In the genomic region with DNA sequence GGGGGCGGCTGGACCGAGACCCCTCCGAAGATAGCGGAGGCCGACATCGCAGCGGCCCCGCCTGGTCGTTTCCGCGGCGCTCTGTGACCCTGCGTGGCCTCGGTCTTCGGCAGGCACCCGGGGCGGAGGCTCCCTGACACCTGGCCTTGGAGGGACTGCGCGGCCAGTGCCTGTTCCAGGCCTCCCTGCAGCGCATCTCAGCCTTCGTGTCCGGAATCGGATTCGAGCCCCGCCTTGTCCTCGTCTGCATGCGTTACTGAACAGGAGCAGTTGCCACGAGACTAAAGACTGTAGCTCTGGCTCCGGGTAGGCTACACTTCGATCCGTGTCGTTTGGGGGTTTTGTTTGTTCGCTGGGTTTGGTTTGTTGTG, we compare ENCODE assay signal across 8 mouse cellular contexts. TPM values are rescaled to one million over a fixed set of nuclear protein-coding genes. Genes with fewer than 3 reads are reported as not detected.
DNase-seq lines count a peak whose midpoint lies in the region; ATAC-seq and TF ChIP-seq lines count a peak whose summit lies in the region.

No protein-coding gene starts in this region.

- peak overlapping the region; percentile 77 for H3K4me3 ChIP-seq in left cerebral cortex, adult 2 months
- peak overlapping the region; percentile 92 for H3K4me3 ChIP-seq in cortical plate, adult 2 months (ENCODE audit: insufficient read depth, low read length)
- peak overlapping the region; percentile 96 for H3K4me3 ChIP-seq in hindbrain, embryonic 16.5 days (ENCODE audit: low read length)
- H3K4me3 ChIP-seq in midbrain, embryonic 11.5 days (ENCODE audit: low read depth, low read length): peak overlapping the region; percentile 84

- ATAC-seq in hindbrain, embryonic 16.5 days: peak; percentile 69
- peak; percentile 84 for ATAC-seq in midbrain, embryonic 11.5 days (ENCODE audit: low FRiP score)

- TF ChIP-seq CTCF in left cerebral cortex, adult 2 months (IDR thresholded peaks at IDR 0.05): no peak
- TF ChIP-seq CTCF in cortical plate, adult 2 months (IDR thresholded peaks at IDR 0.05; ENCODE audit: extremely low read depth, insufficient read depth, low read length): no peak

- peak overlapping the region; percentile 95 for H3K27ac ChIP-seq in left cerebral cortex, adult 2 months
- H3K27ac ChIP-seq in cortical plate, adult 2 months (ENCODE audit: insufficient read depth, low read length): peak overlapping the region; percentile 32; the same call in 1 of the 2 replicates
- peak overlapping the region; percentile 72; the same call in 1 of the 2 replicates for H3K27ac ChIP-seq in hindbrain, embryonic 16.5 days (ENCODE audit: low read depth, low read length)
- H3K27ac ChIP-seq in midbrain, embryonic 11.5 days (ENCODE audit: low read depth, low read length): peak overlapping the region; percentile 53; the same call in 1 of the 2 replicates

- H3K9ac ChIP-seq in hindbrain, embryonic 16.5 days (ENCODE audit: low read depth, low read length): peak overlapping the region; percentile 94
- H3K9ac ChIP-seq in midbrain, embryonic 11.5 days (ENCODE audit: low read length): peak overlapping the region; percentile 89

- peaks cover 2% of the 10 kb centered on the region; the same call in 1 of the 2 replicates for H3K4me1 ChIP-seq in cortical plate, adult 2 months (ENCODE audit: control insufficient read depth, insufficient read depth, low read length)
- H3K4me1 ChIP-seq in hindbrain, embryonic 16.5 days (ENCODE audit: control insufficient read depth, insufficient read depth, low read depth, low read length): peaks cover 26% of the 10 kb centered on the region
- peaks cover 11% of the 10 kb centered on the region for H3K4me1 ChIP-seq in midbrain, embryonic 11.5 days (ENCODE audit: control insufficient read depth, insufficient read depth, low read length)

- no peak for DNase-seq in left cerebral cortex, adult 2 months (ENCODE audit: extremely low spot score in 1 of 2, low spot score in 2 of 2)
- DNase-seq in left cerebral cortex, adult 9 months (ENCODE audit: low spot score in 2 of 2): no peak
- no peak for DNase-seq in midbrain, embryonic 11.5 days (ENCODE audit: low spot score, missing footprints)
- DNase-seq in spleen, postnatal 36 days (ENCODE audit: low spot score in 2 of 2): no peak
- no peak for DNase-seq in adrenal gland, postnatal 4 days (ENCODE audit: low spot score in 2 of 2)
- no peak for DNase-seq in frontal cortex, adult 2 months (ENCODE audit: extremely low spot score in 1 of 2, low spot score in 1 of 2)

- H3K4me2 ChIP-seq in hindbrain, embryonic 16.5 days (ENCODE audit: low read length): peak overlapping the region; percentile 79
- H3K4me2 ChIP-seq in midbrain, embryonic 11.5 days: peak overlapping the region; percentile 97

- TF ChIP-seq POLR2A in cortical plate, adult 2 months (IDR thresholded peaks at IDR 0.05; ENCODE audit: extremely low read depth, insufficient read depth, low read length): no peak

- H3K9me3 ChIP-seq in hindbrain, embryonic 16.5 days (ENCODE audit: control insufficient read depth, low read length): no peaks in the 10 kb centered on the region
- no peaks in the 10 kb centered on the region for H3K9me3 ChIP-seq in midbrain, embryonic 11.5 days (ENCODE audit: control insufficient read depth, low read length)

- no peaks in the 10 kb centered on the region for H3K27me3 ChIP-seq in hindbrain, embryonic 16.5 days (replicated peaks; ENCODE audit: control insufficient read depth, insufficient read depth, low read length)
- H3K27me3 ChIP-seq in midbrain, embryonic 11.5 days (ENCODE audit: control insufficient read depth, insufficient read depth, low read length): no peaks in the 10 kb centered on the region

- H3K36me3 ChIP-seq in hindbrain, embryonic 16.5 days (ENCODE audit: control insufficient read depth, insufficient read depth, low read length): peaks cover 19% of the 10 kb centered on the region
- H3K36me3 ChIP-seq in midbrain, embryonic 11.5 days (ENCODE audit: control insufficient read depth, insufficient read depth, low read length): no peaks in the 10 kb centered on the region; the same call in 1 of the 2 replicates

- under 1% methylated on average over 23 of the region's 33 CpGs for WGBS in hindbrain, embryonic 16.5 days
- WGBS in midbrain, embryonic 11.5 days: under 1% methylated on average over 26 of the region's 33 CpGs

- intact Hi-C loops in left cerebral cortex, adult 2 months (cut with DNase I): loop anchor here (1.0 kb wide), 1 partner anchor 36 kb away; the partner anchor contains the start of gene Lrrc47

RNA-seq across cellular contexts. Expression of gene Cep104, which starts 0.3 kb away (rescaled TPM):
- 10 to 100 TPM; 33.6 to 34.4 TPM for total RNA-seq in left cerebral cortex, adult 2 months (2021)
- 19.8 and 21.9 TPM in 2 replicates for polyA plus RNA-seq in cortical plate, adult 2 months (2012; rRNA removed)
- 16.5 and 17.1 TPM in 2 replicates for polyA plus RNA-seq in hindbrain, embryonic 16.5 days (2015; fragmentation: Nextera tagmentation; extraction: Ambion mirVana)
- polyA plus RNA-seq in midbrain, embryonic 11.5 days (2014; fragmentation: Nextera tagmentation; extraction: Ambion mirVana): 18.7 and 19.0 TPM in 2 replicates
- total RNA-seq in adrenal gland, postnatal 4 days (2021): 10 to 100 TPM; 22.1 to 23.1 TPM
- polyA plus RNA-seq in frontal cortex, adult 2 months (2012; rRNA removed): 21.0 and 21.2 TPM in 2 replicates

RNA-seq across cellular contexts. Expression of gene Dffb, which starts 0.4 kb away (rescaled TPM):
- 10 to 100 TPM; 15.1 to 17.9 TPM for total RNA-seq in left cerebral cortex, adult 2 months (2021)
- 21.9 and 22.6 TPM in 2 replicates for polyA plus RNA-seq in cortical plate, adult 2 months (2012; rRNA removed)
- polyA plus RNA-seq in hindbrain, embryonic 16.5 days (2015; fragmentation: Nextera tagmentation; extraction: Ambion mirVana): 8.5 and 9.6 TPM in 2 replicates
- 10.5 and 12.0 TPM in 2 replicates for polyA plus RNA-seq in midbrain, embryonic 11.5 days (2014; fragmentation: Nextera tagmentation; extraction: Ambion mirVana)
- total RNA-seq in adrenal gland, postnatal 4 days (2021): 10 to 100 TPM; 13.8 TPM
- polyA plus RNA-seq in frontal cortex, adult 2 months (2012; rRNA removed): 22.9 and 25.2 TPM in 2 replicates

RNA-seq across cellular contexts. Expression of gene A430005L14Rik, which starts 18.2 kb away (rescaled TPM):
- 10 to 100 TPM; 24.5 to 24.9 TPM for total RNA-seq in left cerebral cortex, adult 2 months (2021)
- 36.5 and 37.5 TPM in 2 replicates for polyA plus RNA-seq in cortical plate, adult 2 months (2012; rRNA removed)
- 53.5 and 55.5 TPM in 2 replicates for polyA plus RNA-seq in hindbrain, embryonic 16.5 days (2015; fragmentation: Nextera tagmentation; extraction: Ambion mirVana)
- polyA plus RNA-seq in midbrain, embryonic 11.5 days (2014; fragmentation: Nextera tagmentation; extraction: Ambion mirVana): 124 and 128 TPM in 2 replicates
- 10 to 100 TPM; 25.1 to 26.9 TPM for total RNA-seq in adrenal gland, postnatal 4 days (2021)
- 32.7 and 34.5 TPM in 2 replicates for polyA plus RNA-seq in frontal cortex, adult 2 months (2012; rRNA removed)

RNA-seq across cellular contexts. Expression of gene Lrrc47, which starts 36.3 kb away (rescaled TPM):
- 10 to 100 TPM; 56.9 to 79.2 TPM for total RNA-seq in left cerebral cortex, adult 2 months (2021)
- 49.4 and 50.3 TPM in 2 replicates for polyA plus RNA-seq in cortical plate, adult 2 months (2012; rRNA removed)
- 12.8 and 15.8 TPM in 2 replicates for polyA plus RNA-seq in hindbrain, embryonic 16.5 days (2015; fragmentation: Nextera tagmentation; extraction: Ambion mirVana)
- polyA plus RNA-seq in midbrain, embryonic 11.5 days (2014; fragmentation: Nextera tagmentation; extraction: Ambion mirVana): 10.9 and 13.7 TPM in 2 replicates
- total RNA-seq in adrenal gland, postnatal 4 days (2021): 10 to 100 TPM; 64.2 to 65.6 TPM
- 49.0 and 51.1 TPM in 2 replicates for polyA plus RNA-seq in frontal cortex, adult 2 months (2012; rRNA removed)

RNA-seq across cellular contexts. Expression of gene Smim1, which starts 50.8 kb away (rescaled TPM):
- total RNA-seq in left cerebral cortex, adult 2 months (2021): 10 to 100 TPM in 1 of 2 experiments, 1 to 10 TPM in 1; 7.6 to 11.7 TPM
- 21.3 and 23.5 TPM in 2 replicates for polyA plus RNA-seq in cortical plate, adult 2 months (2012; rRNA removed)
- 13.9 and 14.9 TPM in 2 replicates for polyA plus RNA-seq in hindbrain, embryonic 16.5 days (2015; fragmentation: Nextera tagmentation; extraction: Ambion mirVana)
- polyA plus RNA-seq in midbrain, embryonic 11.5 days (2014; fragmentation: Nextera tagmentation; extraction: Ambion mirVana): 9.5 and 10.9 TPM in 2 replicates
- 10 to 100 TPM; 62.0 to 63.3 TPM for total RNA-seq in adrenal gland, postnatal 4 days (2021)
- polyA plus RNA-seq in frontal cortex, adult 2 months (2012; rRNA removed): 19.4 and 20.0 TPM in 2 replicates

Comparison
In these comparisons a context has a peak if more than half of its experiments do, and no peak if none do; other contexts are left out.
1. H3K27ac ChIP-seq: peak in every context shown above with its lines; median percentile 95 in left cerebral cortex, adult 2 months; 72 in hindbrain, embryonic 16.5 days; 53 in midbrain, embryonic 11.5 days; 32 in cortical plate, adult 2 months.